Mouse (Mus musculus): ENCODE data around the gene Aff1.

DNA sequence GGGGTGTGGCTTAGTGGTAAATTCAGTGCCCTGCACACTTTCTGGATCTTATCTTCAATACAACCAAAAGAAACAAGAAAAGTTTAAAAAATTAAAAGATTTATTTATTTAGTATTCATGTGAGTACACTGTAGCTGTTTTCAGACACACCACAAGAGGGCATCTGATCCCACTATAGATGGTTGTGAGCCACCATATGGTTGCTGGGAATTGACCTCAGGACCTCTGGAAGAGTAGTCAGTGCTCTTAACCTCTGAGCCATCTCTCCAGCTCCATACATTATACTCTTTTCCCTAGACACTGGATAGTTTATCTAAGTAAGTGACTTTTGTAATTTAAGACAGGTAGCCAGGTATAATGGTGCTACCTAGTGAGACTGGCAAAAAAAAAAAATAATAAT is 1.0 kb upstream of the Aff1 start:
- TF ChIP-seq CTCF (IDR thresholded peaks at IDR 0.05; ENCODE audit: low read depth) (peak; percentile 45; the same call in 1 of the 2 replicates), EP300 (IDR thresholded peaks at IDR 0.05; ENCODE audit: low read depth) (no peak)
